Mouse (Mus musculus): ENCODE results near the gene Trnau1ap.

Trnau1ap gene

GRCm38 (mm10) chr4:132329115-132329834 is at the start of gene Trnau1ap:
Trnau1ap (minus strand) TSS chr4:132329538.
- DNase-seq (ENCODE audit: low spot score in 2 of 2) = peak; percentile 63 to 67

DNA sequence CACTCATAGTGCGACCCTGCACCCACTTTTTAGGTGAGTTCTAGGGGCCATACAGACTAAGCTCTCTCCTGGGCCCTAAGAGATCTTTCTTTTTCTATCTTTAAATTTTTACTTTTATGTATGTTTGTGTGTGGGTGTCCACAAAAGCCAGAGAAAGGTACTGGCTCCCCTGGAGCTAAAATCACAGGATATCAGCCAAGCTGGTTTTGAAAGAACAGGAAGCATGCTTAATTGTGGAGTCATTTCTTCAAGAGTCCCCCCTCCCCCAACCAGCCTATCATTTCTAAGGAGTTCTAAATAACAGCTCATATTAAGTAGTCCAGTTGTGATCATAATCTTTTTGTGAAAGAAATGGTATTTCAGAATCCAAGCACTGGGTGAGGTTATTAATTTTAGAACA is 44.5 kb upstream of the Trnau1ap start:
- DNase-seq (ENCODE audit: low spot score in 2 of 2) = no peak

GRCm38 (mm10) chr4:132369953-132370750 is 40.8 kb upstream of the Trnau1ap start:
- DNase-seq (ENCODE audit: low spot score in 2 of 2) = no peak

- no peak for DNase-seq (ENCODE audit: low spot score in 2 of 2)
These were observed 38.3 kb upstream of the Trnau1ap start for GRCm38 (mm10) chr4:132367480-132368201.

- no peak for DNase-seq (ENCODE audit: low spot score in 2 of 2)
These were observed 36.2 kb upstream of the Trnau1ap start for GRCm38 (mm10) chr4:132365450-132366060.

DNA sequence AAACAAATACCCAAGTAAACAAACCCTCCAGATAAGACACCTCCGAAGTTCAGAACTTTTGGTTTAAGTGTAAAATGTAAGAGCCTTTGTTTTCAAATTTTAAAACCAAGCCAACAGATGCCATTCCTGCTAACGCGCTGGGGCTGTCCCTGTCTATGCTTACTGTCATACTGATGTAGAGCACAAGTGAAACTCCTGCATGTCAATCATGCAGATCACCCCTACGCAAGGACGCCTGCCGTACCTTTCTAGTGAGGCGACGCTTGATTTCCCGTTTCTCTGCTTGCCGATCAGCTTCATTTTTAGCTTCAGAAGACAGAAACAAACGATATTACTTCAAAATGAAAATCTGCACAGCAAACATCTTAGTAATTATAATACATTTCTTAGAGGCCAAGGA is 34.1 kb upstream of the Trnau1ap start:
- no peak for DNase-seq (ENCODE audit: low spot score in 2 of 2)

DNA sequence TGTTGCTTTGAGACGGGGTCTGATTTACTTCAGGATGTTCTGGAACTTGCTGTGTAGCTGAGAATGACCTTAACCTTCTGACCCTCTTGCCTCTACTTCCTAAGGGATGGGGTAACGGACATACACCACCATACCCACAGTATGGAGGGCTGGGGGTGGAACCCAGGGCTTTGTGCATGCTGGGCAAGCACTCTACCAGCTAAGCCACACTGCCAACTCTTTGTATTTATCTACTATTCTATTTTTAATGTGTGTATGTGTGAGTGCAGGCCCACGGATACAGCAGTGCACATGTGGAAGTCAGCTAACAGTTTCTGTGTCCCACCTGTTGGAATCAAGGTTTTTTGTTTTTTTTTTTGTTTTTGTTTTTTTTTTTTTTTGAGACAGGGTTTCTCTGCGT is 30.2 kb upstream of the Trnau1ap start:
- no peak for DNase-seq (ENCODE audit: low spot score in 2 of 2)

DNA sequence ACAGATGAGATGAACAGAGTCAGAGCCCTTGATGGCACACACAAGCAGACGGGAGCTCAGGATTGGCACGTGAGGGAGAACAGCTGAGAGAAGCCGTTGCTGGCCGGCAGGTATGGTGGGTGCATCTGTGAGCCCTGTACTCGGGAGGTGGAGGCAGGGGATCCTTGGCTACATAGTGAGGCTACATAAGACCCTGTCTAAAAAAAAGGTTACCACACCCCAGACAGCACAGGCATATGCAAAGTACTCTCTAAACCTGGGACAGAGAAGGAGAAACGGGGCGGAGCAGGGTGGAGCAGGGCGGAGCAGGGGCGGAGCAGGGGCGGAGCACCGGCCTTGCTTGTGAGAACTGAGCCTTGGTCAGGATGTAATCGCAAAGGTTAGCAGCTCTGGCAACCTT is 26.8 kb upstream of the Trnau1ap start:
- DNase-seq (ENCODE audit: low spot score in 2 of 2) = no peak

GRCm38 (mm10) chr4:132355403-132355802 is 26.1 kb upstream of the Trnau1ap start:
- DNase-seq (ENCODE audit: low spot score in 2 of 2) = no peak

- no peak for DNase-seq (ENCODE audit: low spot score in 2 of 2)
These were observed 25.2 kb upstream of the Trnau1ap start for GRCm38 (mm10) chr4:132354571-132354970.

GRCm38 (mm10) chr4:132353481-132353885 is 24.1 kb upstream of the Trnau1ap start, which contains the start of gene Rcc1:
Rcc1 (minus strand) TSS chr4:132353605.
- DNase-seq (ENCODE audit: low spot score in 2 of 2) = peak; percentile 85 to 87

GRCm38 (mm10) chr4:132352739-132353138 is 23.4 kb upstream of the Trnau1ap start:
- DNase-seq (ENCODE audit: low spot score in 2 of 2) = no peak

GRCm38 (mm10) chr4:132351401-132351800 is 22.1 kb upstream of the Trnau1ap start:
- DNase-seq (ENCODE audit: low spot score in 2 of 2) = no peak

DNA sequence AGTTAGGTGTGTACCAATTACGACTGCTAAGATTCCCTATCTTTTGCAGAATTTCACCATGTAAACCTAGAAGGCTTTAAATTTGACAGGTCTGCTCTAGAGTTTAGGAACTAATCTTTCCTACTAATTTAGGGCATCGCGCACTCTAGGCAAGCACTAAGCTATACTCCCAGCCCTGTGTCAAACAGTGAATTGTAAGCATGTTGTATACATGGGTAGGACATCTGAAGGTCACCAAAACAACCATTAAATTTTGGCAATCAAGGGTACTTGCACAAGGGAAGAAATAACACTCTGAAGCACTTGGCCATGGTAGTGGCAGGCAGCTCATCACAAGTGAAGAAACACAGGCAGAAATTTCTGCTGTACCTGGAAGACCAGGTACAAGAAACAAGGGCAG is 21.5 kb upstream of the Trnau1ap start:
- no peak for DNase-seq (ENCODE audit: low spot score in 2 of 2)

- DNase-seq (ENCODE audit: low spot score in 2 of 2) = no peak
These were observed 20.9 kb upstream of the Trnau1ap start for GRCm38 (mm10) chr4:132350123-132350740.

DNA sequence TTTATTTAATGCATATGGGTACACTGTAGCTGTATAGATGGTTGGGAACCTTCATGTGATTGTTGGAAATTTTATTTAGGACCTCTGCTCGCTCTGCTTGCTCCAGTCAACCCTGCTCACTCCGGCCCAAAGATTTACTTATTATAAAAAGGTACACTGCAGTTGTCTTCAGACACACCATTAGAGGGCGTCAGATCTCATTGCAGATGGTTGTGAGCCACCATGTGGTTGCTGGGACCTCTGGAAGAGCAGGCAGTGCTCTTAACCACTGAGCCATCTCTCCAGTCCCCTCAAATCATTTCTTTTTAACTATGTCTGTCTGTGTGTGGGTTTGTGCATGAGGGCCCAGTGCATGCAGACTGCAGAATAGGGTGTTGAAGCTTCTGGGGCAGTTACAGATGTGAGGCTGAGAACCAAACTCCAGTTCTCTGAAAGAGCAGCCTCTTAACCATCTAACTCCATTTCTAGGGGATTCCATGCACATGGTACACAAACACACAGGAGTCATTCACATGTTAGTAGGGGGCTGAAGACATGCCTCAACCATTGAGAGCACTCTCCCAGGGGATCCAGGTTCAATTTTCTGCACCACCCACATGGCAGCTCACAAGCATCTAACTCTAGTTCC is 20.3 kb upstream of the Trnau1ap start:
- no peak for DNase-seq (ENCODE audit: low spot score in 2 of 2)

DNA sequence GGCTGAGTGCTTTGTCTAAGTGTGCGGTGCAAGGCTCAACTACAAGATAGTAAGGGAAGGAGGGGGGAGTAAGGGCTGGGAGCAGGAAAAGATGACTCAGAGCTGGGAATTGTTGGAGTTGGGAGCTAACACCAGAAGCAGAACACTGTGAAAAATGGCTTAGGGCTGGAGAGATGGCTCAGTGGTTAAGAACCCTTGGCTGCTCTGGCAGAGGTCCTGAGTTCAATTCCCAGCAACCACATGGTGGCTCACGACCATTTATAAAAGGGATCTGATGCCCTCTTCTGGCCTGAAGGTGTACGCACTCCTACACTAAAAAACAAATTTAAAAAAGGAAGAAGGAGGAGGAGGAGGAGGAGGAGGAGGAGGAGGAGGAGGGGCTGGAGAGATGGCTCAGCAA is 17.3 kb upstream of the Trnau1ap start:
- DNase-seq (ENCODE audit: low spot score in 2 of 2) = no peak

- DNase-seq (ENCODE audit: low spot score in 2 of 2) = no peak
These were observed 16.9 kb upstream of the Trnau1ap start for GRCm38 (mm10) chr4:132346261-132346660.

DNA sequence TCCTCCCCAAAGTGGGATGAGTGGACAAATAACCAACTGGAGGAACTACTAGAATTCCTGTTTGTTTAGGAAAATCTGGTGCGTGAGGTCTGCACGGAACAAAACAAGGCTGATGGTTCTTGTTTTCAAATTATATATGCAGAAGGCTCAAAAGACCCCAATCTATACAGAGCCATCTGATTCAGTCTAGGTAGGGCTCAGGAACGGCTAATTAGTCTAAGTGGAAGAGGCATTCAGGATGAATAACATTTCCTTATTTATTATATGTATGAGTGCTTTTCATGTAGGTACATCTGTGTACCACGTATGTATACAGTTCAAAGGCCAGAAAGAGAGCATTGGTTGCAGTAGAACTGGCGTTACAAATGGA is 16.5 kb upstream of the Trnau1ap start:
- DNase-seq (ENCODE audit: low spot score in 2 of 2) = no peak

GRCm38 (mm10) chr4:132345135-132345842 is 16.0 kb upstream of the Trnau1ap start:
- DNase-seq (ENCODE audit: low spot score in 2 of 2) = peak; percentile 96 to 99

Measured in frontal cortex, postnatal 25 days (tissue).